Mouse (Mus musculus) testis, adult 2 months (tissue): ENCODE results near the gene Il9.

Experiments used
- CTCF ChIP-seq: fragments of 200-500 bp; IDR thresholded peaks from 2 replicates; pipeline ENCODE4 v1.5.1; 2012; ENCODE audit warnings: low read depth, mild to moderate bottlenecking, inconsistent platforms, low read length, moderate library complexity; ENCODE audit not compliant: control insufficient read depth, insufficient read depth, insufficient replicate concordance
- POLR2A ChIP-seq: fragments of 200-500 bp; IDR thresholded peaks from 2 replicates; pipeline ENCODE4 v1.6.1; 2012; ENCODE audit warnings: low read depth, mild to moderate bottlenecking, inconsistent platforms, low read length, moderate library complexity; ENCODE audit not compliant: control insufficient read depth

DNA sequence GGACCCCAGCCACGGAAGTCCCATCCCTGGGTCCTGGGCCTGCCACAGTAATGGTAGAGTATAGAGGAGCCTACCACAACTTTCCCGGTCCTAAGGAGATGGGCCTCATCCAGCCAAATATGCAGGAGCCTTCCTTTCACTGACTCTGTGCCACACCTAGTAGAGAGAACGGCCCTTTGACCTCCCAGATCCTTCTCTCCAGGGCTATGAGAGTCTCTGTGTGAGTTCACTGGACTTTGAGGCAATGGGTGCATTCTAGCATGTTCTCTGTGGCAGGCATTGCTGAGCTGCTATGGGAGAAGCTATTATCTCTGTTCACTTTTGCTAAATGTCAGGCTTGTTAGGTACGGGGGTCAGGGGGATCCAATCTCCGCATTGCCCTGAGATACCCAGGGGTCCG, 18.3 kb downstream of the Il9 start:
- TF ChIP-seq CTCF (no peak), POLR2A (no peak)
